Mouse (Mus musculus): ENCODE results near the gene Ubxn11. TPM values are rescaled to one million over a fixed set of nuclear protein-coding genes. Genes with fewer than 3 reads are reported as not detected.

The Ubxn11 gene
- polyA plus RNA-seq, 1 experiment from 2014 or later, result 13.3 TPM

DNA sequence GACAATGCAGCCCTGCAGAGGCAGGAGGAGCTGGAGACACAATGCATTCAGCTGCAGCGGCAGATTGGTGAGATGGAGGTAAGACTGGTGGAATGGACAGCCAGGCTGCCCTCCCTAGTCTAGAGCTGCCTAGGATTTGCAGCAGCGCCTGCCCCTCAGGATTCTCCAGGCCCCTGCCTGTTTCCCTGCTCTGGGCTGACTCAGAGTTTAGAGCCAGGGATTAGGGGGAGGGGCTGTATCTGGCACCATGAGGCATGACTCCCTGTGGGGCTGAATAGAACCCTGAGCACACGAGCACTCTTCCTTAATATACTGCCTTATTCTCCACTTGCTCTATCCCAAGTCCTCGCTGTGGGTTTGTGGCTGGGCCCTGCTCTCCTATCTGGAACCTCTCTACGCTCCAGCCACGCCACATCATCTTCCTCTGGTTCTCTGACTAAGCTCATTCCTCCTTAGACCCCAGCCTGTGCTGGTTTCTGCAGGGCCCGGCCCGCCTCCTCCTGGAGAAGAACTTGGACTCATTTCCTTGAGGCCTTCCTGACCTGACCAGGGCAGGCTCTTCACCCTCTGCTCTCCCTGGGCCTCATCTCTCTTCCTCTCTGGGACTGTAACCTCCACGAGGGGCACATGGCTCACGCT lies 11.1 kb downstream of the Ubxn11 start:
- Histone ChIP-seq H3K4me3 (replicated peaks; ENCODE audit: low read length) (no peak overlapping the region), H3K9ac (replicated peaks; ENCODE audit: low read depth, low read length) (no peak overlapping the region), H3K4me1 (replicated peaks; ENCODE audit: control insufficient read depth, insufficient read depth, low read length) (no peaks in the 10 kb centered on the region), H3K36me3 (ENCODE audit: control insufficient read depth, insufficient read depth) (no peaks in the 10 kb centered on the region), H3K9me3 (ENCODE audit: control insufficient read depth, low read length) (no peaks in the 10 kb centered on the region), H3K27me3 (replicated peaks; ENCODE audit: control insufficient read depth, insufficient read depth, low read length) (no peaks in the 10 kb centered on the region), H3K27ac (ENCODE audit: low read length) (no peak overlapping the region), H3K4me2 (ENCODE audit: low read length) (no peak overlapping the region)
- WGBS, result 48% methylated on average over 10 of the region's 10 CpGs
- no peak for ATAC-seq

GRCm38 (mm10) chr4:134114038-134114437 lies 11.7 kb downstream of the Ubxn11 start:
- no peak for ATAC-seq
- Histone ChIP-seq H3K4me1 (replicated peaks; ENCODE audit: control insufficient read depth, insufficient read depth, low read length) (no peaks in the 10 kb centered on the region), H3K27me3 (replicated peaks; ENCODE audit: control insufficient read depth, insufficient read depth, low read length) (no peaks in the 10 kb centered on the region), H3K9me3 (ENCODE audit: control insufficient read depth, low read length) (no peaks in the 10 kb centered on the region), H3K4me2 (ENCODE audit: low read length) (no peak overlapping the region), H3K27ac (ENCODE audit: low read length) (no peak overlapping the region), H3K9ac (replicated peaks; ENCODE audit: low read depth, low read length) (no peak overlapping the region), H3K4me3 (replicated peaks; ENCODE audit: low read length) (no peak overlapping the region), H3K36me3 (ENCODE audit: control insufficient read depth, insufficient read depth) (no peaks in the 10 kb centered on the region)
- WGBS, result 89% methylated on average over 4 of the region's 4 CpGs

GRCm38 (mm10) chr4:134115215-134116144 lies 13.1 kb downstream of the Ubxn11 start:
- Histone ChIP-seq H3K4me3 (replicated peaks; ENCODE audit: low read length) (no peak overlapping the region), H3K36me3 (ENCODE audit: control insufficient read depth, insufficient read depth) (no peaks in the 10 kb centered on the region), H3K27ac (ENCODE audit: low read length) (no peak overlapping the region), H3K4me2 (ENCODE audit: low read length) (no peak overlapping the region), H3K4me1 (replicated peaks; ENCODE audit: control insufficient read depth, insufficient read depth, low read length) (no peaks in the 10 kb centered on the region), H3K9me3 (ENCODE audit: control insufficient read depth, low read length) (no peaks in the 10 kb centered on the region), H3K9ac (replicated peaks; ENCODE audit: low read depth, low read length) (no peak overlapping the region), H3K27me3 (replicated peaks; ENCODE audit: control insufficient read depth, insufficient read depth, low read length) (no peaks in the 10 kb centered on the region)
- no peak for ATAC-seq
- 90% methylated on average over 16 of the region's 16 CpGs for WGBS

DNA sequence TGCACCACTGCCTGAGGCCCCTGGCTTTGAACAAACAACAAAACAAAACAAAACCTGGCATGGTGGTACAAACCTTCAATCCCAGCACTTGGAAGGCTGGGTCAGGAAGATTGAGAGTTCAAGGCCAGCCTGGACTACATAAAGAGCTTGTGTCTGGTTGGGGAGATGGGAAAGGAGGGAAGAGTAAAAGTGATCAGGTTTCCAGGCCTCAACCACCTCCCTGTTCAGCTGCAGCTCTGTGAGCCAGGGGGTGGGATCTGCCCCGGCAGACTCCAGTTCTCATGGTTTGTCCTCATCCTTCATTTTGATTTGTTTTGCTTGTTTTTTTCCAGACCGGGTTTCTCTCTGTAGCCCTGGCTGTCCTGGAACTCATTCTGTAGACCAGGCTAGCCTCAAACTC lies 14.1 kb downstream of the Ubxn11 start:
- Histone ChIP-seq H3K4me3 (replicated peaks; ENCODE audit: low read length) (no peak overlapping the region), H3K9me3 (ENCODE audit: control insufficient read depth, low read length) (no peaks in the 10 kb centered on the region), H3K4me2 (ENCODE audit: low read length) (no peak overlapping the region), H3K36me3 (ENCODE audit: control insufficient read depth, insufficient read depth) (no peaks in the 10 kb centered on the region), H3K4me1 (replicated peaks; ENCODE audit: control insufficient read depth, insufficient read depth, low read length) (no peaks in the 10 kb centered on the region), H3K27me3 (replicated peaks; ENCODE audit: control insufficient read depth, insufficient read depth, low read length) (no peaks in the 10 kb centered on the region), H3K27ac (ENCODE audit: low read length) (no peak overlapping the region), H3K9ac (replicated peaks; ENCODE audit: low read depth, low read length) (no peak overlapping the region)
- 95% methylated on average over 2 of the region's 2 CpGs for WGBS
- ATAC-seq, result no peak

GRCm38 (mm10) chr4:134117012-134117411 lies 14.6 kb downstream of the Ubxn11 start:
- no peaks in the 10 kb centered on the region for H3K36me3 ChIP-seq (ENCODE audit: control insufficient read depth, insufficient read depth)
- no peak overlapping the region for H3K27ac ChIP-seq (ENCODE audit: low read length)
- no peak overlapping the region for H3K4me3 ChIP-seq (replicated peaks; ENCODE audit: low read length)
- 90% methylated on average over 8 of the region's 8 CpGs for WGBS
- H3K4me1 ChIP-seq (replicated peaks; ENCODE audit: control insufficient read depth, insufficient read depth, low read length), result no peaks in the 10 kb centered on the region
- ATAC-seq, result no peak
- no peak overlapping the region for H3K9ac ChIP-seq (replicated peaks; ENCODE audit: low read depth, low read length)
- no peaks in the 10 kb centered on the region for H3K9me3 ChIP-seq (ENCODE audit: control insufficient read depth, low read length)
- no peak overlapping the region for H3K4me2 ChIP-seq (ENCODE audit: low read length)
- H3K27me3 ChIP-seq (replicated peaks; ENCODE audit: control insufficient read depth, insufficient read depth, low read length), result no peaks in the 10 kb centered on the region

GRCm38 (mm10) chr4:134118126-134118800 lies 15.9 kb downstream of the Ubxn11 start:
- Histone ChIP-seq H3K9me3 (ENCODE audit: control insufficient read depth, low read length) (no peaks in the 10 kb centered on the region), H3K36me3 (ENCODE audit: control insufficient read depth, insufficient read depth) (no peaks in the 10 kb centered on the region), H3K9ac (replicated peaks; ENCODE audit: low read depth, low read length) (no peak overlapping the region), H3K4me3 (replicated peaks; ENCODE audit: low read length) (no peak overlapping the region), H3K4me2 (ENCODE audit: low read length) (no peak overlapping the region), H3K4me1 (replicated peaks; ENCODE audit: control insufficient read depth, insufficient read depth, low read length) (no peaks in the 10 kb centered on the region), H3K27ac (ENCODE audit: low read length) (no peak overlapping the region), H3K27me3 (replicated peaks; ENCODE audit: control insufficient read depth, insufficient read depth, low read length) (no peaks in the 10 kb centered on the region)
- WGBS, result 76% methylated on average over 14 of the region's 14 CpGs
- no peak for ATAC-seq

GRCm38 (mm10) chr4:134119042-134119441 lies 16.7 kb downstream of the Ubxn11 start:
- Histone ChIP-seq H3K4me1 (replicated peaks; ENCODE audit: control insufficient read depth, insufficient read depth, low read length) (peaks cover 2% of the 10 kb centered on the region), H3K27me3 (replicated peaks; ENCODE audit: control insufficient read depth, insufficient read depth, low read length) (no peaks in the 10 kb centered on the region), H3K9ac (replicated peaks; ENCODE audit: low read depth, low read length) (no peak overlapping the region), H3K9me3 (ENCODE audit: control insufficient read depth, low read length) (no peaks in the 10 kb centered on the region), H3K27ac (ENCODE audit: low read length) (no peak overlapping the region), H3K36me3 (ENCODE audit: control insufficient read depth, insufficient read depth) (no peaks in the 10 kb centered on the region), H3K4me2 (ENCODE audit: low read length) (no peak overlapping the region), H3K4me3 (replicated peaks; ENCODE audit: low read length) (no peak overlapping the region)
- no peak for ATAC-seq
- WGBS, result 75% methylated on average over 5 of the region's 5 CpGs

- Histone ChIP-seq H3K27ac (ENCODE audit: low read length) (no peak overlapping the region), H3K27me3 (replicated peaks; ENCODE audit: control insufficient read depth, insufficient read depth, low read length) (no peaks in the 10 kb centered on the region), H3K4me2 (ENCODE audit: low read length) (no peak overlapping the region), H3K36me3 (ENCODE audit: control insufficient read depth, insufficient read depth) (no peaks in the 10 kb centered on the region), H3K9ac (replicated peaks; ENCODE audit: low read depth, low read length) (no peak overlapping the region), H3K4me3 (replicated peaks; ENCODE audit: low read length) (no peak overlapping the region), H3K4me1 (replicated peaks; ENCODE audit: control insufficient read depth, insufficient read depth, low read length) (peaks cover 6% of the 10 kb centered on the region), H3K9me3 (ENCODE audit: control insufficient read depth, low read length) (no peaks in the 10 kb centered on the region)
- 59% methylated on average over 9 of the region's 9 CpGs for WGBS
- no peak for ATAC-seq
Observed at GRCm38 (mm10) chr4:134119644-134120043, 17.3 kb downstream of the Ubxn11 start.

DNA sequence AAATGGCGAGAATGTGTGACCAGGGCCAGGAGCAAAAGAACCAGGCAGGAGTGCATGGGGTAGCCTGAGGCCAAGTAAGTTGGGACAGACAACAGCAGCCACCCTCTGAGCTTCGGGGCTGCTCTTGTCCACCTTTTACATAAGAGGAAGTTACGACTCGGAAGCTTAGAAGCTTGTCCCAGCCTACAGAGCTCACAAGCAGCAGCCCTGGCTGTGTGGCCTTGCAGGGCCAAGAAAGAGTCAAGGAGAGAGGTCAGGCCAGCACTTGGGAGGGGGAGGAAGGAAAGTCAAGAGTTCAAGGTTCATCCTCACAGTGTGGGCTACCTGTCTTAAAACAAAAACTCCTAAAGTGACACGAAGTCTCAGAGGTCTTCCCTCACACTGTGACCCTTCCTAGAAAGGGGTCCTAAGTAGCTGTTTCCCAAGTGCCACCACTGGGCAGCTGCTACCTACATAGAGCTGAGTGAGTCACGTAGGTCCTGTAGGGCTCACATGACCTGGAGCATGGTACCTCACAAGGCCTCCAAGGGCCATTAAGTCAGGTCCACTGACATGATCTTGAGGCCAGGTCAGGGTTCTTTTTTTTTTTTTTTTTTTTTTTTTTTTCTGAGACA lies 17.9 kb downstream of the Ubxn11 start:
- H3K27me3 ChIP-seq (replicated peaks; ENCODE audit: control insufficient read depth, insufficient read depth, low read length), result no peaks in the 10 kb centered on the region
- ATAC-seq, result no peak
- H3K4me3 ChIP-seq (replicated peaks; ENCODE audit: low read length), result no peak overlapping the region
- no peak overlapping the region for H3K9ac ChIP-seq (replicated peaks; ENCODE audit: low read depth, low read length)
- no peaks in the 10 kb centered on the region for H3K9me3 ChIP-seq (ENCODE audit: control insufficient read depth, low read length)
- WGBS, result 84% methylated on average over 6 of the region's 6 CpGs
- H3K4me1 ChIP-seq (replicated peaks; ENCODE audit: control insufficient read depth, insufficient read depth, low read length), result peaks cover 6% of the 10 kb centered on the region
- no peak overlapping the region for H3K4me2 ChIP-seq (ENCODE audit: low read length)
- H3K27ac ChIP-seq (ENCODE audit: low read length), result no peak overlapping the region
- H3K36me3 ChIP-seq (ENCODE audit: control insufficient read depth, insufficient read depth), result no peaks in the 10 kb centered on the region

Data from forebrain, embryonic 16.5 days (tissue).